Mouse (Mus musculus) forebrain, embryonic 15.5 days (tissue): ENCODE measurements around the gene Loxl3. TPM values are rescaled to one million over a fixed set of nuclear protein-coding genes. Genes with fewer than 3 reads are reported as not detected.
A peak's percentile ranks its signal among the peaks of the same experiment; 100 is the strongest.

Source experiments
- ATAC-seq: fragments of 200-750 bp; cut with Nextera tagmentation; replicated peaks from 2 replicates; pipeline ENCODE4 v1.8.0; 2017; ENCODE audit warnings: mild to moderate bottlenecking, moderate TSS enrichment, moderate library complexity
- H3K27ac ChIP-seq: fragments of 300-500 bp; sonication (generic); replicated peaks from 2 replicates; pipeline ENCODE4 v1.5.1; 2015; ENCODE audit warnings: mild to moderate bottlenecking, inconsistent platforms
- H3K27me3 ChIP-seq: fragments of 300-500 bp; sonication (generic); 2 replicates; pipeline ENCODE4 v1.6.1; 2015; ENCODE audit warnings: inconsistent platforms
- H3K36me3 ChIP-seq: fragments of 300-500 bp; sonication (generic); 2 replicates; pipeline ENCODE4 v1.6.1; 2015; ENCODE audit warnings: mild to moderate bottlenecking, inconsistent platforms
- H3K4me1 ChIP-seq: fragments of 300-500 bp; sonication (generic); 2 replicates; pipeline ENCODE4 v1.6.1; 2015; ENCODE audit warnings: inconsistent platforms
- H3K4me2 ChIP-seq: fragments of 300-500 bp; sonication (generic); replicated peaks from 2 replicates; pipeline ENCODE4 v1.6.1; 2015; ENCODE audit warnings: mild to moderate bottlenecking, inconsistent platforms
- H3K4me3 ChIP-seq: fragments of 300-500 bp; sonication (generic); 2 replicates; pipeline ENCODE4 v1.5.1; 2015; ENCODE audit warnings: mild to moderate bottlenecking, inconsistent platforms
- H3K9ac ChIP-seq: fragments of 300-500 bp; sonication (generic); replicated peaks from 2 replicates; pipeline ENCODE4 v1.6.1; 2015; ENCODE audit warnings: mild to moderate bottlenecking, inconsistent platforms
- H3K9me3 ChIP-seq: fragments of 300-500 bp; sonication (generic); 2 replicates; pipeline ENCODE4 v1.6.1; 2016; ENCODE audit warnings: inconsistent platforms
- WGBS: fragments of 180-500 bp; shearing (Covaris S2); methylation state at CpG from one replicate; pipeline ENCODE4 v1.1.7; 2015; ENCODE audit warnings: mixed read lengths; 5-methylcytosine and 5-hydroxymethylcytosine counted together
- polyA plus RNA-seq: library from polyadenylated mRNA; unstranded; fragments of >200 nt; fragmentation: Nextera tagmentation; extraction: Ambion mirVana; gene quantifications from 2 replicates; pipeline ENCODE4 v1.2.1, GENCODE M21; 2015

The Loxl3 gene
- polyA plus RNA-seq, 1 experiment from 2014 or later = 6.3 TPM

DNA sequence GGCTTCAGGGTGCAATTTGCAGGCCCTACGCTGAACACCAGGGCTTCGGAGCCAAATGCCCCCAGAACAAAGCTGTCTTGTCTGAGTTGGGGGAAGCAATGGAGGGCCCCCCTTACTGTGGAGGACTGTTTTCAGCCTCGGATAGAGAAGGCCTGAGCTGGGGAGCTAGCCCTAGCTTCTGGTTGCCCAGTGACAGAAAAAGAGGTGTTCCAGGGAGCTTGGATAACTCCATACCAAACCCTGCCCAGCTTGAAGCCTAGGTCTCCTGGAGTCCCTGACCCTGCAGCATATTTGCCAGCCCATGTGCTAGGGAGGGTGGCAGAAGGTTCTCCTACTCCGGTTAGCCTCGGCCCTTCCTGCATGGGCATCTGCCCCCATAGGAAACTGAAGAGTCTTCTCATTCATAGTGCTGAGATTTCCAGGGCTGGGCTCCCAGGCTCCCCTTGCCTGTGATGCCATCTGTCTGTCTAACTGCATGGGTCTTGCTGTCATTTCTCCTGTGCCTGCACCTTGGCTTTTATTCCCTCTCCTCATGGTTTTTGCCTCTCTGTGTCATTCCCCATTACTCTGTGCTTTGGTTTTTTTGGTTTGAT, 586 bp downstream of the Loxl3 start:
- Histone ChIP-seq H3K9me3 (no peaks in the 10 kb centered on the region), H3K4me2 (peak overlapping the region; percentile 94), H3K27ac (no peak overlapping the region), H3K4me1 (peaks cover 35% of the 10 kb centered on the region), H3K4me3 (peak overlapping the region; percentile 55), H3K36me3 (no peaks in the 10 kb centered on the region), H3K27me3 (peaks cover 21% of the 10 kb centered on the region; the same call in 1 of the 2 replicates), H3K9ac (peak overlapping the region; percentile 51)
- ATAC-seq = no peak
- 21% methylated on average over 5 of the region's 5 CpGs for WGBS

DNA sequence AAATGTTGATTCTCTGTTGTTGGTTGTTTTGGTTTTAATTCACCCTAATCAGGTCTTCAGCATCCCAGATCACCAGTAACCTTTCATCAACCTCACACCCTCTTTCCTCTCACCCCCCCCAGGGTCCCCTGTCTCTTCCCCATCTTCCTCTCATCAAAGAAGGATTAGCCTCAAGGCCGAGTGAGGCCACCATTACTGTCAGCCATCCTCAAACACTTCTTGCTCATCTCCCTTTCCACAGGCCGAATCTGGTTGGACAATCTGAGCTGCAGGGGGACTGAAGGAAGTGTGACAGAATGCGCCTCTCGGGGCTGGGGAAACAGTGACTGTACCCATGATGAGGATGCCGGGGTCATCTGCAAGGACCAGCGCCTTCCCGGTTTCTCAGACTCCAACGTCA, 3.2 kb downstream of the Loxl3 start:
- Histone ChIP-seq H3K4me2 (no peak overlapping the region), H3K4me1 (peaks cover 33% of the 10 kb centered on the region), H3K27me3 (peaks cover 5% of the 10 kb centered on the region; the same call in 1 of the 2 replicates), H3K36me3 (no peaks in the 10 kb centered on the region), H3K9me3 (no peaks in the 10 kb centered on the region), H3K4me3 (no peak overlapping the region), H3K9ac (no peak overlapping the region), H3K27ac (no peak overlapping the region)
- WGBS = 84% methylated on average over 8 of the region's 8 CpGs
- ATAC-seq = no peak

GRCm38 (mm10) chr6:83038496-83039012, 4.6 kb downstream of the Loxl3 start:
- 9% methylated on average over 24 of the region's 24 CpGs for WGBS
- H3K27me3 ChIP-seq = no peaks in the 10 kb centered on the region
- no peaks in the 10 kb centered on the region for H3K9me3 ChIP-seq
- peak overlapping the region; percentile 69 for H3K4me2 ChIP-seq
- no peaks in the 10 kb centered on the region for H3K36me3 ChIP-seq
- peak overlapping the region; percentile 40 for H3K9ac ChIP-seq
- H3K4me3 ChIP-seq = peak overlapping the region; percentile 38
- no peak overlapping the region for H3K27ac ChIP-seq
- ATAC-seq = peak; percentile 59
- peaks cover 20% of the 10 kb centered on the region for H3K4me1 ChIP-seq

DNA sequence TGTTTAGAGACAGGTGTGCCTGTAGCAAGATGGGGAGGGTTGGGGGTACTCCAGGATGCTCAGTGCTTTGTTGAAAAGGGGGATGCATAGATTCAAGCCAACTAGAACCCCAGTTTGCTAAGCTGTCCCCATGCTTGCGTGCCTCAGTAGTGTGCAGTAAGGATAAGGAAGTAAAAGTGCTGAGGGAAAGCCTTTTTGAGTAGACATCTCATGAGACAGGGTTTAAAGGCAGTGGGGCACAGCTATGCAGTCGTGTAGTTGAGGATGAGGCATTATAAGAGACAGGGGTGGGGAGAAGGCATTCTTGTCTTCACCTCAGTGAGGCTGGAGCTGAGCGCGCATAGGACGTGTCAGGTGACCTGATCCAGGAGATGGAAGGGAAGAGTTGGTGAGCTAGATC, 6.6 kb downstream of the Loxl3 start:
- H3K4me3 ChIP-seq = no peak overlapping the region
- peaks cover 8% of the 10 kb centered on the region for H3K4me1 ChIP-seq
- no peaks in the 10 kb centered on the region for H3K27me3 ChIP-seq
- H3K27ac ChIP-seq = no peak overlapping the region
- whole genome bisulfite sequencing = 78% methylated on average over 5 of the region's 5 CpGs
- no peak overlapping the region for H3K4me2 ChIP-seq
- H3K9ac ChIP-seq = no peak overlapping the region
- no peaks in the 10 kb centered on the region for H3K9me3 ChIP-seq
- ATAC-seq = no peak
- H3K36me3 ChIP-seq = no peaks in the 10 kb centered on the region

GRCm38 (mm10) chr6:83043561-83043960, 9.6 kb downstream of the Loxl3 start:
- Histone ChIP-seq H3K4me2 (no peak overlapping the region), H3K9ac (no peak overlapping the region), H3K27ac (no peak overlapping the region), H3K4me3 (no peak overlapping the region), H3K27me3 (no peaks in the 10 kb centered on the region), H3K36me3 (no peaks in the 10 kb centered on the region), H3K9me3 (no peaks in the 10 kb centered on the region), H3K4me1 (peaks cover 3% of the 10 kb centered on the region)
- 67% methylated on average over 6 of the region's 6 CpGs for WGBS
- no peak for ATAC-seq

DNA sequence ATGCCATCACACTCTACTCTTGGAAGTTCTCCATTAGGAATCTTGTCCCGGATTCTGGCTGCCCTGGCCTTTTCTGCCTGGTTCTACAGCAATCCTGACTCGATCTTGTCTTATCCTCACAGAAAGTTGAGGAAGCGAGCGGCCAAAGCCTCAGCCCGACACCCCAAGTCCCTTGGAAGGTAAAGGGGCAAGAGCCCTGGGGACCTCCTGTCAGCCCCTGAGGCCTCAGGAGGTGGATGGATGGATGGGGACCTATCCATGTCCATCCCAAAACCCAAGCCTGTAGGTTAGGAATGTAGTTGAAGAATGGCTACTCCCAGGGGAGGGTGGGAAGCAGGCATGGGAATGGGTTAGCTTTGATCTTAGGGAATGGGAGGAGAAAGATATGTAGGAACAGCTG, 10.0 kb downstream of the Loxl3 start:
- H3K9me3 ChIP-seq = no peaks in the 10 kb centered on the region
- no peak overlapping the region for H3K4me3 ChIP-seq
- 89% methylated on average over 5 of the region's 5 CpGs for WGBS
- ATAC-seq = no peak
- no peak overlapping the region for H3K4me2 ChIP-seq
- H3K27me3 ChIP-seq = no peaks in the 10 kb centered on the region
- no peak overlapping the region for H3K27ac ChIP-seq
- no peaks in the 10 kb centered on the region for H3K36me3 ChIP-seq
- no peaks in the 10 kb centered on the region for H3K4me1 ChIP-seq
- no peak overlapping the region for H3K9ac ChIP-seq

DNA sequence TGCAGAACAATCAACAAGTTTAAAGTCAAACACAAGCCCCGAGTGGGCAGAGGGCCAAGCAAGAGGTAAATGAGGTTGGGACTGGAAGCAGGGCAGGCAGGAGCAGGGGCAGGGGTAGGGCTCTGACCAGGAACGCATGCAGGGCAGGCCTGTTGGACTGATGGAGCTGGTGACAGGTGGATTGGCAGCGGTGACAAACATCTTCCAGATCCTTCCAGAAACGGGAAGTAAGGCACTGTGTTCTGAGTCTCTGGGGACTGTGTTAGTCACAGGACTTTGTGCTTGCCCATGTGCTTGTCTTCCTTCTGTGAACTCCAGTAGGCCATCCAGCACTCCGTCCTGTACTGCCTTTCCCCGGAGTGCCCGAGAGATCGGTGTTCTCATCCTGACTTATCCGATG, 10.8 kb downstream of the Loxl3 start:
- 80% methylated on average over 9 of the region's 9 CpGs for WGBS
- no peak overlapping the region for H3K27ac ChIP-seq
- no peak overlapping the region for H3K4me3 ChIP-seq
- no peaks in the 10 kb centered on the region for H3K4me1 ChIP-seq
- no peak for ATAC-seq
- H3K36me3 ChIP-seq = no peaks in the 10 kb centered on the region
- H3K4me2 ChIP-seq = no peak overlapping the region
- no peaks in the 10 kb centered on the region for H3K9me3 ChIP-seq
- H3K27me3 ChIP-seq = no peaks in the 10 kb centered on the region
- no peak overlapping the region for H3K9ac ChIP-seq

GRCm38 (mm10) chr6:83049367-83049766, 15.4 kb downstream of the Loxl3 start:
- no peak for ATAC-seq
- peaks cover 15% of the 10 kb centered on the region for H3K4me1 ChIP-seq
- peaks cover 11% of the 10 kb centered on the region; the same call in 1 of the 2 replicates for H3K36me3 ChIP-seq
- H3K4me3 ChIP-seq = no peak overlapping the region
- WGBS = 75% methylated on average over 10 of the region's 10 CpGs
- no peaks in the 10 kb centered on the region for H3K9me3 ChIP-seq
- no peak overlapping the region for H3K27ac ChIP-seq
- H3K9ac ChIP-seq = no peak overlapping the region
- H3K27me3 ChIP-seq = no peaks in the 10 kb centered on the region
- H3K4me2 ChIP-seq = no peak overlapping the region

GRCm38 (mm10) chr6:83053136-83053960, 19.4 kb downstream of the Loxl3 start:
- Histone ChIP-seq H3K4me3 (peak overlapping the region; percentile 75), H3K36me3 (peaks cover 25% of the 10 kb centered on the region), H3K27ac (peak overlapping the region; percentile 85), H3K4me1 (peaks cover 29% of the 10 kb centered on the region), H3K9ac (peak overlapping the region; percentile 89), H3K27me3 (no peaks in the 10 kb centered on the region), H3K4me2 (peak overlapping the region; percentile 71), H3K9me3 (no peaks in the 10 kb centered on the region)
- peak; percentile 1; the same call in 1 of the 2 replicates for ATAC-seq
- WGBS = 3% methylated on average over 26 of the region's 26 CpGs

DNA sequence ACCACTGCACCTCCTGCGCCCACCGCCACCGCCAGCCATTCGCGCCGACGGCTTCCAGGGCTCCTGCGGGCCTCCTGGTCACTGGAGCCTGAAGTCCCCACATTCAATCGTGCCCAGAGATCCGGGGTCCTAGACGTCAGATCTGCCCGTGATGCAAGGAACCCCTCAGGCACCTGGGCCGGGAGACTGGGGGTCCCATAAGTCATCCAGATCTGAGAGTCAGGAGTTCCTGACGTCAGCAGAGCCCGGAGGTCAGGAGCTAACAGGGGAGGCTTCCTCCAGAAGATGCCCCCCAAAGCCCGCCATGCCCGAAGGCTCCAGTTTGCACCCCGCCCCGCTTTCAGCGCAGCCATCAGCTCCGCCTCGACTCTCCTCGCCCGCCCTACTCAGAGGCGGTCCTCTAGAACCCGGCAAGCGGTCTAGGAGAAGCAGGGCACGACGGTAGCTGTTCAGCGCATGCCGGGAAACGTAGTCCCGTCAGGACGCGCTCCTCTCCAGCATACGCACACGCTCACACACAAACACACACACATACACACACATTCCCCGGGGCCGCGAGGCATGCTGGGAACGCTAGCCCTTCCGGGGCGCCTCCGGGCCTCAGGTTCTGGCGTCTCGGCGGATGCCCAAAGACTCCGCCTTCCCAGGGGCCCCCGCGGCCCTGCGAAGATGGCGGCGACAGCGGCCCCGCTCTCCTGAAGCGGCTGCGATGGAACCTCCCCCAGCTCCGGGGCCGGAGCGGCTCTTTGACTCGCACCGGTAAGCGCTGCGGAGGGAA, 20.3 kb downstream of the Loxl3 start, which contains the start of gene Aup1:
Aup1 (plus strand) TSS at position 448 of the 778 bp plus-strand sequence.
- WGBS = under 1% methylated on average over 64 of the region's 64 CpGs
- ATAC-seq = peak; percentile 98
- peak within 1 kb of the TSS; percentile 85 for H3K27ac ChIP-seq
- H3K9me3 ChIP-seq = no peaks in the 10 kb centered on the region
- peaks cover 25% of the 10 kb centered on the region for H3K36me3 ChIP-seq
- H3K4me2 ChIP-seq = peak within 1 kb of the TSS; percentile 71
- H3K4me3 ChIP-seq = peak within 1 kb of the TSS; percentile 75
- peak within 1 kb of the TSS; percentile 89 for H3K9ac ChIP-seq
- H3K4me1 ChIP-seq = peaks cover 29% of the 10 kb centered on the region
- no peaks in the 10 kb centered on the region for H3K27me3 ChIP-seq

DNA sequence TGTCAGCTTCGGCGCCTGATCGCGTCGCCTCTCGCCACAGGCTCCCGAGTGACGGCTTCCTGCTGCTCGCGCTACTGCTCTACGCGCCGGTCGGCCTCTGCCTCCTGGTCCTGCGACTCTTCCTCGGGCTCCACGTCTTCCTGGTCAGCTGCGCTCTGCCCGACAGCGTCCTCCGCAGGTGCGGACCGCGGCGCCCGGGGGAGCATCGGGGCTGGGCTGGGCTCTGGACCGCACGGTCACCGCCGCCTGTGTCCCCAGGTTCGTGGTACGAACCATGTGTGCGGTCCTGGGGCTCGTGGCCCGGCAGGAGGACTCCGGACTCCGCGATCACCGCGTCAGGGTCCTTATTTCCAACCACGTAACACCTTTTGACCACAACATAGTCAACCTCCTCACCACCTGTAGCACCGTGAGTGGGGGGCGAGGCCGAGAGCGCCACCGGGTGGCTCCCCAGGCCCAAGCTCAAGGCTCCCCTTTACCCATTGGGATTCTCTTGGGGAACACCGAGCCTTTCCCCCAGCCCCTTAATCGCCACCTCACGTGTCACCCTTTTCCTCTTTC, 21.0 kb downstream of the Loxl3 start, which contains the start of gene Htra2:
Htra2 (minus strand) TSS at position 403 of the 561 bp plus-strand sequence.
- under 1% methylated on average over 50 of the region's 50 CpGs for WGBS
- H3K27ac ChIP-seq = peak within 1 kb of the TSS; percentile 85
- ATAC-seq = peak; percentile 21

More for the DNA sequence above, 21.0 kb downstream of the Loxl3 start, which contains the start of gene Htra2:
- peak within 1 kb of the TSS; percentile 89 for H3K9ac ChIP-seq
- peaks cover 25% of the 10 kb centered on the region for H3K36me3 ChIP-seq
- H3K9me3 ChIP-seq = no peaks in the 10 kb centered on the region
- peak within 1 kb of the TSS; percentile 71 for H3K4me2 ChIP-seq
- H3K27me3 ChIP-seq = no peaks in the 10 kb centered on the region
- H3K4me1 ChIP-seq = peaks cover 29% of the 10 kb centered on the region
- H3K4me3 ChIP-seq = peak within 1 kb of the TSS; percentile 75
